Mouse (Mus musculus): ENCODE measurements around the gene Csnk1g1. TPM values are rescaled to one million over a fixed set of nuclear protein-coding genes. Genes with fewer than 3 reads are reported as not detected.

Gene Csnk1g1
- polyA plus RNA-seq, 1 experiment from 2014 or later, result 22.3 TPM

GRCm38 (mm10) chr9:66007603-66008202 lies 99.0 kb downstream of the Csnk1g1 start:
- no peaks in the 10 kb centered on the region for H3K27me3 ChIP-seq
- no peaks in the 10 kb centered on the region for H3K4me1 ChIP-seq (replicated peaks)
- no peak overlapping the region for H3K27ac ChIP-seq (replicated peaks)
- no peak overlapping the region for H3K4me2 ChIP-seq
- no peak overlapping the region for H3K9ac ChIP-seq
- 81% methylated on average over 7 of the region's 7 CpGs for WGBS
- ATAC-seq (ENCODE audit: low read depth), result no peak
- H3K36me3 ChIP-seq, result peaks cover 47% of the 10 kb centered on the region
- no peak overlapping the region for H3K4me3 ChIP-seq
- no peaks in the 10 kb centered on the region for H3K9me3 ChIP-seq

GRCm38 (mm10) chr9:66020601-66021000 lies 111.9 kb downstream of the Csnk1g1 start:
- Histone ChIP-seq H3K27me3 (no peaks in the 10 kb centered on the region), H3K4me1 (replicated peaks) (no peaks in the 10 kb centered on the region), H3K36me3 (peaks cover 11% of the 10 kb centered on the region), H3K4me3 (no peak overlapping the region), H3K9ac (no peak overlapping the region), H3K4me2 (no peak overlapping the region), H3K9me3 (no peaks in the 10 kb centered on the region), H3K27ac (replicated peaks) (no peak overlapping the region)
- no peak for ATAC-seq (ENCODE audit: low read depth)

GRCm38 (mm10) chr9:66038082-66038481 lies 129.4 kb downstream of the Csnk1g1 start:
- Histone ChIP-seq H3K4me2 (no peak overlapping the region), H3K4me3 (no peak overlapping the region), H3K36me3 (peaks cover 48% of the 10 kb centered on the region), H3K27ac (replicated peaks) (no peak overlapping the region), H3K9me3 (no peaks in the 10 kb centered on the region), H3K9ac (no peak overlapping the region), H3K4me1 (replicated peaks) (no peaks in the 10 kb centered on the region), H3K27me3 (no peaks in the 10 kb centered on the region)
- no peak for ATAC-seq (ENCODE audit: low read depth)
- 93% methylated on average over 4 of the region's 4 CpGs for WGBS

- Histone ChIP-seq H3K4me3 (no peak overlapping the region), H3K9me3 (no peaks in the 10 kb centered on the region), H3K27me3 (no peaks in the 10 kb centered on the region), H3K36me3 (peaks cover 47% of the 10 kb centered on the region), H3K4me1 (replicated peaks) (no peaks in the 10 kb centered on the region), H3K9ac (no peak overlapping the region), H3K27ac (replicated peaks) (no peak overlapping the region), H3K4me2 (no peak overlapping the region)
- 98% methylated on average over 4 of the region's 4 CpGs for WGBS
- ATAC-seq (ENCODE audit: low read depth), result no peak
These were observed 129.9 kb downstream of the Csnk1g1 start for GRCm38 (mm10) chr9:66038581-66038980.

- no peak for ATAC-seq (ENCODE audit: low read depth)
- Histone ChIP-seq H3K9me3 (no peaks in the 10 kb centered on the region), H3K4me2 (no peak overlapping the region), H3K27ac (replicated peaks) (no peak overlapping the region), H3K4me1 (replicated peaks) (no peaks in the 10 kb centered on the region), H3K36me3 (peaks cover 47% of the 10 kb centered on the region), H3K9ac (no peak overlapping the region), H3K4me3 (no peak overlapping the region), H3K27me3 (no peaks in the 10 kb centered on the region)
- WGBS, result 89% methylated on average over 4 of the region's 4 CpGs
These were observed 130.6 kb downstream of the Csnk1g1 start for GRCm38 (mm10) chr9:66039290-66039689.

GRCm38 (mm10) chr9:66040801-66041200 lies 132.1 kb downstream of the Csnk1g1 start:
- H3K27me3 ChIP-seq, result no peaks in the 10 kb centered on the region
- H3K36me3 ChIP-seq, result peaks cover 44% of the 10 kb centered on the region
- ATAC-seq (ENCODE audit: low read depth), result no peak
- 87% methylated on average over 3 of the region's 3 CpGs for WGBS
- H3K27ac ChIP-seq (replicated peaks), result no peak overlapping the region
- H3K4me3 ChIP-seq, result no peak overlapping the region
- H3K4me2 ChIP-seq, result no peak overlapping the region
- no peaks in the 10 kb centered on the region for H3K9me3 ChIP-seq
- no peaks in the 10 kb centered on the region for H3K4me1 ChIP-seq (replicated peaks)
- no peak overlapping the region for H3K9ac ChIP-seq

- 83% methylated on average over 4 of the region's 4 CpGs for WGBS
- no peaks in the 10 kb centered on the region for H3K9me3 ChIP-seq
- no peak overlapping the region for H3K27ac ChIP-seq (replicated peaks)
- no peak overlapping the region for H3K9ac ChIP-seq
- H3K4me1 ChIP-seq (replicated peaks), result no peaks in the 10 kb centered on the region
- no peak for ATAC-seq (ENCODE audit: low read depth)
- no peak overlapping the region for H3K4me2 ChIP-seq
- H3K27me3 ChIP-seq, result no peaks in the 10 kb centered on the region
- H3K4me3 ChIP-seq, result no peak overlapping the region
- peaks cover 42% of the 10 kb centered on the region for H3K36me3 ChIP-seq
These were observed 133.6 kb downstream of the Csnk1g1 start for GRCm38 (mm10) chr9:66042331-66042730.

GRCm38 (mm10) chr9:66043241-66043640 lies 134.5 kb downstream of the Csnk1g1 start:
- Histone ChIP-seq H3K9ac (no peak overlapping the region), H3K4me1 (replicated peaks) (no peaks in the 10 kb centered on the region), H3K4me3 (no peak overlapping the region), H3K27me3 (no peaks in the 10 kb centered on the region), H3K9me3 (no peaks in the 10 kb centered on the region), H3K4me2 (no peak overlapping the region), H3K36me3 (peaks cover 33% of the 10 kb centered on the region), H3K27ac (replicated peaks) (no peak overlapping the region)
- WGBS, result 94% methylated on average over 3 of the region's 3 CpGs
- ATAC-seq (ENCODE audit: low read depth), result no peak

GRCm38 (mm10) chr9:66049931-66050601 lies 141.3 kb downstream of the Csnk1g1 start:
- WGBS, result 64% methylated on average over 6 of the region's 6 CpGs
- Histone ChIP-seq H3K9me3 (no peaks in the 10 kb centered on the region), H3K27ac (replicated peaks) (0 out of 2 replicates have a peak overlapping the region, but pooled peaks have one; percentile 7), H3K4me3 (no peak overlapping the region), H3K27me3 (no peaks in the 10 kb centered on the region), H3K4me1 (replicated peaks) (0 out of 2 replicates have a peak, but pooled peaks cover 10% of the 10 kb centered on the region), H3K4me2 (no peak overlapping the region), H3K9ac (no peak overlapping the region), H3K36me3 (no peaks in the 10 kb centered on the region)
- no peak for ATAC-seq (ENCODE audit: low read depth)

- Histone ChIP-seq H3K36me3 (no peaks in the 10 kb centered on the region), H3K9ac (no peak overlapping the region), H3K27me3 (no peaks in the 10 kb centered on the region), H3K9me3 (no peaks in the 10 kb centered on the region), H3K4me1 (replicated peaks) (0 out of 2 replicates have a peak, but pooled peaks cover 10% of the 10 kb centered on the region), H3K4me2 (no peak overlapping the region), H3K4me3 (no peak overlapping the region), H3K27ac (replicated peaks) (no peak overlapping the region)
- ATAC-seq (ENCODE audit: low read depth), result no peak
- WGBS, result 66% methylated on average over 4 of the region's 4 CpGs
These were observed 142.8 kb downstream of the Csnk1g1 start for GRCm38 (mm10) chr9:66051493-66051892.

- Histone ChIP-seq H3K4me1 (replicated peaks) (0 out of 2 replicates have a peak, but pooled peaks cover 10% of the 10 kb centered on the region), H3K27ac (replicated peaks) (no peak overlapping the region)
- 96% methylated on average over 1 of the region's 1 CpGs for WGBS
These were observed 144.0 kb downstream of the Csnk1g1 start for GRCm38 (mm10) chr9:66052731-66053130.

GRCm38 (mm10) chr9:66053620-66054019 lies 144.9 kb downstream of the Csnk1g1 start:
- 38% methylated on average over 1 of the region's 1 CpGs for WGBS
- Histone ChIP-seq H3K4me3 (no peak overlapping the region), H3K27me3 (no peaks in the 10 kb centered on the region), H3K27ac (replicated peaks) (no peak overlapping the region), H3K9ac (no peak overlapping the region), H3K4me1 (replicated peaks) (0 out of 2 replicates have a peak, but pooled peaks cover 10% of the 10 kb centered on the region), H3K4me2 (no peak overlapping the region), H3K36me3 (no peaks in the 10 kb centered on the region), H3K9me3 (no peaks in the 10 kb centered on the region)
- no peak for ATAC-seq (ENCODE audit: low read depth)

More at GRCm38 (mm10) chr9:66052731-66053130, 144.0 kb downstream of the Csnk1g1 start:
- no peaks in the 10 kb centered on the region for H3K9me3 ChIP-seq
- no peaks in the 10 kb centered on the region for H3K36me3 ChIP-seq
- ATAC-seq (ENCODE audit: low read depth), result no peak
- no peak overlapping the region for H3K9ac ChIP-seq
- H3K27me3 ChIP-seq, result no peaks in the 10 kb centered on the region
- no peak overlapping the region for H3K4me3 ChIP-seq
- no peak overlapping the region for H3K4me2 ChIP-seq

Data from neural tube, embryonic 13.5 days (tissue).